Mouse (Mus musculus) lung, postnatal 0 days (tissue): ENCODE results near the gene Coro1b. TPM values are rescaled to one million over a fixed set of nuclear protein-coding genes. Genes with fewer than 3 reads are reported as not detected.

Experiments
- ATAC-seq: fragments of 200-750 bp; cut with Nextera tagmentation; 2 replicates; pipeline ENCODE4 v1.8.0; 2017; ENCODE audit warnings: moderate library complexity
- DNase-seq: peaks from one replicate; pipeline ENCODE4 v3.0.0-alpha.2; 2016; ENCODE audit warnings: low spot score
- H3K27ac ChIP-seq: fragments of 300-500 bp; sonication (generic); 2 replicates; pipeline ENCODE4 v1.5.1; 2014; ENCODE audit warnings: antibody characterized with exemption, mild to moderate bottlenecking, low read length, mixed read lengths
- H3K27me3 ChIP-seq: fragments of 300-500 bp; sonication (generic); replicated peaks from 2 replicates; pipeline ENCODE4 v1.6.1; 2014; ENCODE audit warnings: low read length, mixed read lengths; ENCODE audit not compliant: insufficient read depth
- H3K36me3 ChIP-seq: fragments of 300-500 bp; sonication (generic); 2 replicates; pipeline ENCODE4 v1.6.1; 2014; ENCODE audit warnings: low read length, mixed read lengths; ENCODE audit not compliant: insufficient read depth
- H3K4me1 ChIP-seq: fragments of 300-500 bp; sonication (generic); 2 replicates; pipeline ENCODE4 v1.6.1; 2014; ENCODE audit warnings: antibody characterized with exemption, low read depth, low read length, mixed read lengths; ENCODE audit not compliant: insufficient read depth
- H3K4me2 ChIP-seq: fragments of 300-500 bp; sonication (generic); replicated peaks from 2 replicates; pipeline ENCODE4 v1.6.1; 2014; ENCODE audit warnings: low read depth, mild to moderate bottlenecking, low read length, moderate library complexity, mixed read lengths
- H3K4me3 ChIP-seq: fragments of 300-500 bp; sonication (generic); 2 replicates; pipeline ENCODE4 v1.5.1; 2014; ENCODE audit warnings: low read depth, low read length
- H3K9ac ChIP-seq: fragments of 300-500 bp; sonication (generic); replicated peaks from 2 replicates; pipeline ENCODE4 v1.6.1; 2014; ENCODE audit warnings: low read depth, mild to moderate bottlenecking
- H3K9me3 ChIP-seq: fragments of 300-500 bp; sonication (generic); 2 replicates; pipeline ENCODE4 v1.6.1; 2016; ENCODE audit warnings: low read length, mixed read lengths
- CTCF ChIP-seq: IDR thresholded peaks from 2 replicates; pipeline ENCODE4 v1.5.1; 2016; ENCODE audit warnings: antibody characterized with exemption, mild to moderate bottlenecking
- EP300 ChIP-seq: IDR thresholded peaks from 2 replicates; pipeline ENCODE4 v1.6.1; 2016; ENCODE audit warnings: antibody characterized with exemption, mild to moderate bottlenecking, control low read depth
- WGBS: fragments of 180-500 bp; shearing (Covaris S2); extraction: QIAGEN DNeasy Blood & Tissue Kit; methylation state at CpG from one replicate; pipeline ENCODE4 v1.1.7; 2014; 5-methylcytosine and 5-hydroxymethylcytosine counted together
- polyA plus RNA-seq: library from polyadenylated mRNA; unstranded; fragments of >200 nt; fragmentation: Nextera tagmentation; extraction: Ambion mirVana; gene quantifications from 2 replicates; pipeline ENCODE4 v1.2.1, GENCODE M21; 2015

The Coro1b gene
- polyA plus RNA-seq, 1 experiment from 2014 or later = 183 TPM

DNA sequence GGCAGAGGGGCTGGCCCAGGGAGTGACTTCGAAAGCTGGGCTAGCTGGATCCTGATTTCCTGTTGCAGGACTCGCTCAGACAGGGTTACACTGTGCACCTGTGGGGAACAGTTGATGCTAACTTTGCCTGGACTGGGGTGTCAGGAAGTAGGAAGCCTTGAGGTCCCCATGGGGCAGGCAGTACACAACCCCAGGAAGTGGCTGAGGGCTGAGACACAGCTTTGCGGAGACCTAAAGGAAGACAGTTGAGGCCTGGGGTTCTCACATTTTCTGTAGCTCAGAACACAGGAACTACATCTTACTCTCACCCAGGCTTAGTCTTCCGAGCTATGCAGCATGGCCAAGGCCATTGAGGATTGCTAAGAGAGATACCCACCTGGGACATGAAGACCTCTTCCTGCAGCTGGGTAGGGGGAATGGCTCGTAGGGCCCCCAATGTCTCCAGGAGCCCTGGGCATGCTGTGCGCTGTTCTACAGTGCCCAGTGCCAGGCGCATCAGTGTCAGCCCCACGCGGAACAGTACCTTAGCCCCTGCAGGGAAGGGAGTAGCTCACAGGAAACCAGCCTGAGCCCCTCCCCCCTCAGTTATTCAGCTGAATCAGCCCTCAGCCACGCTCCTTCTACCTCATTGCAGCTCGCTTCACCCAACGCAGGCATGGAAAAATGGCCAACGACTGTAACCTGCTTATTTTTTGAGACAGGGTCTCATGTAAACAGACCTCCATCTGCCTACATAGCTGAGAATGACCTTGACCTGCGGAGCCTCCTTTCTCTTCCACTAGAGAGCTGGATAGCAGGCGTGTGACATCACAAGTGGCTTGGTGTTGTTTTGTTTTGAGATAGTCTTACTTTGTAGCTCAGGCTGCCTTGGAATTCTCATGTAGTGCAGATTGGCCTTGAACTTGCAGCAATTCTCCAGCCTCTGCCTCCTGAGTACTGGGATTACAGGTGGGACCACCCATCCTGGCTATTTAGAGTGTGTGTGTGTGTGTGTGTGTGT, 36.9 kb downstream of the Coro1b start:
- H3K4me2 ChIP-seq = no peak overlapping the region
- no peaks in the 10 kb centered on the region for H3K4me1 ChIP-seq
- no peaks in the 10 kb centered on the region for H3K9me3 ChIP-seq
- H3K4me3 ChIP-seq = no peak overlapping the region
- WGBS = 40% methylated on average over 15 of the region's 15 CpGs
- no peaks in the 10 kb centered on the region for H3K36me3 ChIP-seq
- DNase-seq (no peak), ATAC-seq (peak; percentile 46; the same call in 1 of the 2 replicates)
- TF ChIP-seq EP300 (no peak), CTCF (no peak)
- peak overlapping the region; percentile 14; the same call in 1 of the 2 replicates for H3K27ac ChIP-seq
- H3K9ac ChIP-seq = no peak overlapping the region
- H3K27me3 ChIP-seq = no peaks in the 10 kb centered on the region

DNA sequence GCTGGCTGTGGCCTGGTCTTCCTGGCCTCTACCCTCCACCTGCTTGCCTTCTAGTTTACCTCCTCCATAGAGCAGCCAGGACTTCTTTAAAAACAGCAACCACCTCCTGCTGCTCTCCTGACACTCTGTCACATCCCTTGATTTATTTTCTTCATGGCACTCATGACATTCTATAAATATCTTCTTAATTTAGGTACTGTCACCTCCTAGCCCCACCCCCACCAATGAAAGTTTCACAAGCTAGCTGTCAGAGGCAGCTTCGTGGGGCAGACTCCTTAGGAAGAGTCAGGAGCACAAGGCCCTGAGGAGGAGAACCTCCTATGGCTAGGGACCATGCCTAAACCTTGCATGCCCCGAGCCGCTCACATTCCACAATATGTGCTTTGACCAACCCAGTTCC, 38.9 kb downstream of the Coro1b start:
- Histone ChIP-seq H3K4me1 (peaks cover 5% of the 10 kb centered on the region; the same call in 1 of the 2 replicates), H3K4me2 (no peak overlapping the region), H3K27ac (no peak overlapping the region), H3K36me3 (no peaks in the 10 kb centered on the region), H3K4me3 (no peak overlapping the region), H3K9me3 (no peaks in the 10 kb centered on the region), H3K9ac (no peak overlapping the region), H3K27me3 (no peaks in the 10 kb centered on the region)
- DNase-seq (no peak), ATAC-seq (no peak)
- WGBS = 64% methylated on average over 3 of the region's 3 CpGs
- TF ChIP-seq EP300 = no peak
- no peak for TF ChIP-seq CTCF

GRCm38 (mm10) chr19:4189051-4189620, 40.7 kb downstream of the Coro1b start:
- Histone ChIP-seq H3K27me3 (no peaks in the 10 kb centered on the region), H3K4me3 (no peak overlapping the region), H3K9ac (no peak overlapping the region), H3K4me2 (no peak overlapping the region), H3K9me3 (no peaks in the 10 kb centered on the region), H3K36me3 (0 out of 2 replicates have a peak, but pooled peaks cover 3% of the 10 kb centered on the region), H3K4me1 (peaks cover 8% of the 10 kb centered on the region; the same call in 1 of the 2 replicates), H3K27ac (no peak overlapping the region)
- ATAC-seq = no peak
- WGBS = 88% methylated on average over 10 of the region's 12 CpGs
- TF ChIP-seq EP300 (no peak), CTCF (no peak)
- DNase-seq = no peak

- Histone ChIP-seq H3K4me3 (peak within 1 kb of the TSS; percentile 82), H3K4me1 (peaks cover 8% of the 10 kb centered on the region; the same call in 1 of the 2 replicates), H3K9ac (peak within 1 kb of the TSS; percentile 95), H3K36me3 (peaks cover 20% of the 10 kb centered on the region; the same call in 1 of the 2 replicates), H3K9me3 (no peaks in the 10 kb centered on the region), H3K4me2 (peak within 1 kb of the TSS; percentile 87), H3K27me3 (no peaks in the 10 kb centered on the region), H3K27ac (peak within 1 kb of the TSS; percentile 95)
- 32% methylated on average over 4 of the region's 4 CpGs for WGBS
- no peak for ATAC-seq
- peak; percentile 58 for DNase-seq
- no peak for TF ChIP-seq CTCF
- no peak for TF ChIP-seq EP300
These were observed 42.5 kb downstream of the Coro1b start, which contains the start of gene Tbc1d10c for GRCm38 (mm10) chr19:4190831-4191334. TSS of gene Tbc1d10c (minus strand) at chr19:4191284.

DNA sequence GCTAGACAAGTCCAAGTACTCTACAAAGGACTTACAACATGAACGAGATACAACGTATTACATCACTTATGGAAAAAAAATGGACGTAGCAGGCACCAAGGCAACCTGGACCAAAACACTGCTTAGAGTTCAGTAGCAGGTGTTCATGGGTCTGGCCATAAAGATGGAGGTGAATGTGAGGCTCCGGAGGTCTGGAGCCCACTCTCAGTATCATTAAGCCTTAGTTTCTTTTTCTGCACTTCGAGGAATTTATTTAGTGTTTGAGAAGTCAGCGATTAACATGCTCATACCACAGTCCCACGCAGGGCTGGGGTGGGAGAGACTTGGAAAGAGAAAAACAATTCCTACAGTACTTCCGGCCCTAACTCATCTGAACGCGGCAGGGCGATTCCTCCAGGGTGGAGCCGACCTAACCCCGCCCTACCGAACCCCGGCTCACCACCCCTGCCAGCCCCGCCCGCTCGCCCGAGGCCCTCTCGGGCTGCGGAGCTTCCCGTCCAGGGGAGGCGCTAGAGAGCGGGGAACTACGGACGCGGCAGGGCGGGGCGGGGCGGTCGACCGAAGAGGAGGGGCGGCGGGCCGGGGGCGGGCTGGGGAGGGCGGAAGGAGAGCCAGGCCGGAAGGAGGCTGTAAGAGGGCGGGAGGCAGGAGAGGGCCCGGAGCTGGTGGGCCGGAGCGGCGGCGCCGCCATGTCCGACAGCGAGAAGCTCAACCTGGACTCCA, 43.3 kb downstream of the Coro1b start, which contains the start of gene Ppp1ca:
Gene Ppp1ca (plus strand): TSS at position 538 of the 723 bp plus-strand sequence.
- DNase-seq (peak; percentile 99), ATAC-seq (peak; percentile 96)
- H3K27me3 ChIP-seq = no peaks in the 10 kb centered on the region
- H3K36me3 ChIP-seq = peaks cover 24% of the 10 kb centered on the region; the same call in 1 of the 2 replicates
- H3K9me3 ChIP-seq = no peaks in the 10 kb centered on the region
- 2% methylated on average over 40 of the region's 47 CpGs for WGBS
- H3K4me3 ChIP-seq = peak within 1 kb of the TSS; percentile 82
- H3K27ac ChIP-seq = peak within 1 kb of the TSS; percentile 95
- peak within 1 kb of the TSS; percentile 95 for H3K9ac ChIP-seq
- H3K4me2 ChIP-seq = peak within 1 kb of the TSS; percentile 87
- no peak for TF ChIP-seq EP300
- TF ChIP-seq CTCF = peak; percentile 80
- H3K4me1 ChIP-seq = peaks cover 8% of the 10 kb centered on the region; the same call in 1 of the 2 replicates
